Mouse (Mus musculus): ENCODE measurements at regions not wholly inside any gene's neighbourhood (a gene's known extent, or its start where the extent isn't known, plus 50 kb on each side); places are given as distances from the start of the nearest gene placed in this dataset.
"Not testable (repeated sequence)": the region's sequence is repeated elsewhere in the genome, so short reads cannot be mapped to it uniquely, and the experiment has no call there.

- DNase-seq (ENCODE audit: low read depth) = not testable (repeated sequence)
These were observed 114.3 kb upstream of the Nebl start for GRCm38 (mm10) chr2:17845447-17846092.

DNA sequence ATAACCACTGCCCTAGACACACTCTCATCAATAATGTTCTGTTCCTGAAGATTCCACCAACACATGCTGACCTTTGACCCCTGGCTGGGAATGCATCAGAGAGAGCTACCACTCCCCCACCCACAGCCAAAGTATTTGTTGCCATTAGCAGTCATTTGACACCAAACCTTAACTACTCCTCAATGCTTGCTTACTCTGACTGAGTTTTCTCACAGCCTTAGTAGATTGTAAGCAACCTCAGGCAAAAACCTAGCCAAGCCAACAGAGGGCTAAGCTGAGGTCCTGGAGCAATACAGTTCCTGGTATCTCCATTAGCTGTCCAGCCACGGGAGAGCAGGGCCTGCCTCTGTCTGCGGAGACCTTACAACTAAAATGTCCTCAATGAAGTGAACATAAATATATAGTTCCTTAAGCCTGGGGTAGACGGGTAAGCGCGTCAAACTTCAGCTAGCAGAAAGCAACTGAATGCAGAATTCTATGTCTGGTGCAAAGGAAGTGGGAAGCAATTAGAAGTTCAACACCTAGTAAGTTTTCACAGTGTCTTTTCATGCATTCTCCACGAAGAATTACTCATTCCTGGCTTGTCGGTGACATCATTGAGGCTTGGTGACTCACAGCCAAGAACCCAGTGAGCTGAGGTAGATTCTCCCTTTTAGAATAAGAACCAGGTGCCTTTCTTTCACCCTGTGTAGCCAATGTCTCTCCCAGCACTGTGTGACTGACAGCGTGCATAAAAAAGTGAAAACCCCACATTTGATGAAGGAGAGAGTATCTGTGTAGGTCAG lies 113.6 kb upstream of the Nebl start:
- peak; percentile 16 for DNase-seq (ENCODE audit: low read depth)

DNA sequence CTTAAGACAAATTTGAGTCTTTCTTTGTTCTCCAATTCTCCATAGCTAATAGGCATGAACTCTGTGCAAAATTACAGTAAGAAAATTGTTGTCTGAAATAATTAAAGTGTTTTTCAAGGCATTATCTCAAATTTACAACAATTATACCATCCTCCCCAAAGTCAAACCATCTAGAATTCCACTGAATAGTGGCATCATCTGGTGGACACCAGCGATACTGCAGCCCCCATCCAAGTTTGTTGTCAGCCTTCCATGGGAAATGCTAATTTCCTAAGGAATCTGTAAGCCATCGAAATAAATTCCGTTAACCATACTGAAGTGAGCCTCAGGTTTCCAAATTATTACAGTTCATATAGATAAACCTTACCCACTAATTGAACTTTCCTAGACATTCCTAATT lies 110.7 kb upstream of the Nebl start:
- no peak for DNase-seq (ENCODE audit: low read depth)

GRCm38 (mm10) chr2:17841546-17841945 lies 110.3 kb upstream of the Nebl start:
- no peak for DNase-seq (ENCODE audit: low read depth)

- DNase-seq (ENCODE audit: low read depth) = no peak
These were observed 109.8 kb upstream of the Nebl start for GRCm38 (mm10) chr2:17840941-17841498.

DNA sequence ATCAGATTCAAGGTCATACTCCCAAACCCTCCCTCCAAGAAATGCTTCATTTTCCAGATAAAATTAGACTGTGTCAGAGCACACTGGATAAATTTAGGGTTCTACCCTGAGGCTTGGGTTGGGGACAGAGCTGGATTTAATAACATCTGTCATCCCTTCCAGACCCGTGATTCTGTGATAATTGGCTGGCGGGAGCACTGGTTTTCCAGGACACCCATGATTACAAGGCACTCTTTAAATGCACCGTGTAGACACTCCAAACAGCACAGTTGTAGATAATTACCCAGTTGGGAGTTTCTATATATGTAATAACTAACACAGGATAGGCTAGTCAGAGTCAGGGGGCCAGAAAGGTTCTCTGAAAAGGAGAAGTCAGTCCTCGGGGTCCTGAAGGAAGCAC lies 108.4 kb upstream of the Nebl start:
- DNase-seq (ENCODE audit: low read depth) = no peak

DNA sequence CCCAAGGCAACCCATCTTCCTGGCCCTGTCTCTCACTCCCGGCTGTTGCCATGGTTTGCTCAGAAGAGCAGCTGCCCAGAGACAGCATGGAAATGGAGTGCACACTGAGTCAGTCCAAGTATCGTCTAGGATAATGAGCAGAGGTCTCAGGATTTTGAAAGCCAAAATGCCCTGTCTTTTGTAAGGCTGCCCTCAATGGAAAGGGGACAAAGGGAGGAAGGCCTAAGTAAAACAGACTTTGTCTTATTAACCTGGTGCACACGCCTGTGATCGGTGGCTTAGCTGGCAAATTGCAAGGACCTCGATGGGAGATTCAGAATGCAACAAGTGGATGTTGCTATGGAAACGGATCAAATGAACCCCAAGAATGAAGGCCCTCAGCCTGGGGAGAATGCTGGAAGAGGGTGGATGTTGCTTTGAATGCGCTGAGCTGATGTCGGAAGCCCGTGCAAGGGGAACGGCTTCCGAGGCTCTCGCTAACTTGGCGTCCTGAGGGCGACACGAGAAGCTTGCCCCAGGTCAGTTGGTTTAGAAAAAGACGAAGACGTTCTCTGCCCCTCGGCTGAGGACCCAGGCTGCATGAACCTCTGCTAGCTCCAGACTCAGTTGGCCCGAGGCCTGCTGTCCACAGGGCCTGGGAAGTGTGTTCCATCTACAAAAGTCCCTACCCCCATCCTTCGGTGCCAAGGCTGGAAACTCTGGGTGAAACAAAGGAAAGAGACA lies 107.8 kb upstream of the Nebl start:
- no peak for DNase-seq (ENCODE audit: low read depth)

- DNase-seq (ENCODE audit: low read depth) = no peak
These were observed 107.1 kb upstream of the Nebl start for GRCm38 (mm10) chr2:17838381-17838680.

GRCm38 (mm10) chr2:17837541-17838380 lies 106.5 kb upstream of the Nebl start:
- no peak for DNase-seq (ENCODE audit: low read depth)

DNA sequence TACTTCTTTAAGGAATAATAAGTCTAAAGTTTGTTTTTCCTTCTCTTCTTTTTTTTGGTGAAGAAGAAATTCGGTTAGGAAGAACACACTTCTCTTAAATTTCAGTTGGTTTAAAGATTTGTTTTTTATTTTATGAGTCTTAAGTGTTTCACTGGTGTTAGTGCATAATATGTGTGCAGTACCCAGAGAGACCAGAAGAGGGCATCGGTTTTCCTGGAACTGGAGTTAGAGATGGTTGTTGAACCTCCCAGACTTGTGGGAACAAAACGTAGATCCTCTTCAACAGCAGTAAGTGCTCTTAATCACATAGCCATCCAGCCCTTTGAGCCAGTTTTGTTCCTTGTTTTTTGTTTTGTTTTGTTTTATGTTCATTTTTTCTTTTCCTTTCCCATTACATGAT lies 101.5 kb upstream of the Nebl start:
- DNase-seq (ENCODE audit: low read depth) = peak; percentile 8

DNA sequence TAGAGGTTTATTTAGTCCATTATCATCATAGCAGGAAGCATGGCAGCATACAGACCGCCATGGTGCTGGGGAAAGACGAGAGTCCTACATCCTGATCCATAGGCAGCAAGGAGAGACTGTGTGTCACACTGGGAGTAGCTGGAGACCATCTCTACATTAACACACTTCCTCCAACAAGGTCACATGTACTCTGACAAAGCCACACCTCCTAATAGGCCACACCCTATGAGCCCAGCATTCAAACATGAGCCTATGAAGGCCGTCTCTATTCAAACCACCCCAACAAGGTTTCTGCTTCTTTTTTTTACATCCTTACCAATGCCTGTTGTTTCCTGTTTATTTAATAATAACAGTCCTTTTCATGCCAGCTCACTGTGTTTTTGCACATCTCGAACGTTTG lies 99.0 kb upstream of the Nebl start:
- no peak for DNase-seq (ENCODE audit: low read depth)

- DNase-seq (ENCODE audit: low read depth) = no peak
These were observed 94.0 kb upstream of the Nebl start for GRCm38 (mm10) chr2:17825271-17825670.

GRCm38 (mm10) chr2:17824176-17824575 lies 92.9 kb upstream of the Nebl start:
- no peak for DNase-seq (ENCODE audit: low read depth)

- no peak for DNase-seq (ENCODE audit: low read depth)
These were observed 91.3 kb upstream of the Nebl start for GRCm38 (mm10) chr2:17822621-17823006.

DNA sequence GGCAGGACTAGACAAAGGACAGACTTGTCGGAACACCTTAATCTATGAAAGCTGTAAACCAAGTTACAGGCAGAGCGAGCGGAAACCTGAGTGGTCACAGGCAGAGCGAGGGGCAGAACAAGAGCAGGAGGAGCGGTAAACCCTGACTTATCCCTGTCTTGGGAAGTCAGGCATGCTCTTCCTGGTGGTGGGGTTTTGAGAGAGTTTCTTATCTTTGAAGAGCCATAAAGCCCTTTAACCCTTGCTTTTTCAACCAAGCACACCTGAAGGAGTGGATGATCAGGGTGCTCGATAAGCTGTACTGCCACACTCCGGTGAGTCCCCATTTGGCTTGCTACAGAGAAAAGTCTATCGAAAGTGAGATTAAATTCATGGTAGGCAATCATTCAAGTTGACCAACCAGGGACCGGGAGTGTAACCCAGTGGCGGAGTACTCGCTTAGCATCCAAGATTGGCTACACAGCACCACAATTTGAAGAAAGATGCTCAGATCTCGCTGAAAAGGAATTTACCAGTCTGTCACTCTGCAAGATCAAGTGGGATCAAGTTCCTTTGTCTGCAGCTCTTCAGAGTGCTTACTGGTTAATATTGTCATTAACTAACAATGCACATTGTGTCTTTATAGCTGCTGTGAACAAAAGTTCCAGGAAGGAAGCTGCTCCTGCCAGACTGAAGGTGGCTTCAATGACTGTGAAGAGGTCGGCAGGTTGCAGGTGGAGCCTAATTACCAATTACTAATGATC lies 90.8 kb upstream of the Nebl start:
- no peak for DNase-seq (ENCODE audit: low read depth)

GRCm38 (mm10) chr2:17811943-17812670 lies 80.8 kb upstream of the Nebl start:
- DNase-seq (ENCODE audit: low read depth) = no peak

All from 416B (cell line).